Mouse (Mus musculus) neural tube, embryonic 15.5 days (tissue): ENCODE measurements around the gene Gm20388. TPM values are rescaled to one million over a fixed set of nuclear protein-coding genes. Genes with fewer than 3 reads are reported as not detected.

Experiments used
- ATAC-seq: fragments of 200-750 bp; cut with Nextera tagmentation; 2 replicates; pipeline ENCODE4 v1.8.0; 2017; ENCODE audit warnings: mild to moderate bottlenecking, moderate TSS enrichment, moderate library complexity; ENCODE audit not compliant: low FRiP score
- H3K27ac ChIP-seq: fragments of 300-500 bp; sonication (generic); replicated peaks from 2 replicates; pipeline ENCODE4 v1.5.1; 2015; ENCODE audit warnings: mild to moderate bottlenecking, inconsistent platforms
- H3K27me3 ChIP-seq: fragments of 300-500 bp; sonication (generic); replicated peaks from 2 replicates; pipeline ENCODE4 v1.6.1; 2015; ENCODE audit warnings: inconsistent platforms
- H3K36me3 ChIP-seq: fragments of 300-500 bp; sonication (generic); 2 replicates; pipeline ENCODE4 v1.6.1; 2015; ENCODE audit warnings: inconsistent platforms
- H3K4me1 ChIP-seq: fragments of 300-500 bp; sonication (generic); 2 replicates; pipeline ENCODE4 v1.6.1; 2015; ENCODE audit warnings: inconsistent platforms
- H3K4me2 ChIP-seq: fragments of 300-500 bp; sonication (generic); 2 replicates; pipeline ENCODE4 v1.6.1; 2015; ENCODE audit warnings: inconsistent platforms, mild to moderate bottlenecking, moderate library complexity
- H3K4me3 ChIP-seq: fragments of 300-500 bp; sonication (generic); replicated peaks from 2 replicates; pipeline ENCODE4 v1.5.1; 2015; ENCODE audit warnings: mild to moderate bottlenecking, inconsistent platforms
- H3K9ac ChIP-seq: fragments of 300-500 bp; sonication (generic); replicated peaks from 2 replicates; pipeline ENCODE4 v1.6.1; 2015; ENCODE audit warnings: mild to moderate bottlenecking, inconsistent platforms
- H3K9me3 ChIP-seq: fragments of 300-500 bp; sonication (generic); replicated peaks from 2 replicates; pipeline ENCODE4 v1.6.1; 2016; ENCODE audit warnings: inconsistent platforms
- WGBS: fragments of 180-500 bp; shearing (Covaris S2); methylation state at CpG from one replicate; pipeline ENCODE4 v1.1.7; 2015; ENCODE audit warnings: mixed read lengths; 5-methylcytosine and 5-hydroxymethylcytosine counted together
- polyA plus RNA-seq: library from polyadenylated mRNA; unstranded; fragments of >200 nt; fragmentation: Nextera tagmentation; extraction: Ambion mirVana; gene quantifications from 2 replicates; pipeline ENCODE4 v1.2.1, GENCODE M21; 2015

Gm20388 gene
- polyA plus RNA-seq, 1 experiment from 2014 or later: not detected

GRCm38 (mm10) chr8:119897069-119897468 is 13.6 kb upstream of the Gm20388 start:
- no peaks in the 10 kb centered on the region for H3K36me3 ChIP-seq
- H3K4me3 ChIP-seq: no peak overlapping the region
- no peaks in the 10 kb centered on the region for H3K4me1 ChIP-seq
- H3K9me3 ChIP-seq: no peaks in the 10 kb centered on the region
- H3K9ac ChIP-seq: no peak overlapping the region
- 82% methylated on average over 4 of the region's 4 CpGs for WGBS
- no peak overlapping the region for H3K27ac ChIP-seq
- no peak overlapping the region for H3K4me2 ChIP-seq
- ATAC-seq: no peak
- H3K27me3 ChIP-seq: peaks cover 20% of the 10 kb centered on the region

- Histone ChIP-seq H3K9ac (no peak overlapping the region), H3K36me3 (no peaks in the 10 kb centered on the region), H3K9me3 (no peaks in the 10 kb centered on the region), H3K27me3 (peaks cover 20% of the 10 kb centered on the region), H3K27ac (no peak overlapping the region), H3K4me1 (no peaks in the 10 kb centered on the region), H3K4me2 (no peak overlapping the region), H3K4me3 (no peak overlapping the region)
- no peak for ATAC-seq
- WGBS: 27% methylated on average over 13 of the region's 13 CpGs
These were observed 12.7 kb upstream of the Gm20388 start for GRCm38 (mm10) chr8:119897933-119898332.

GRCm38 (mm10) chr8:119901349-119901748 is 9.3 kb upstream of the Gm20388 start:
- Histone ChIP-seq H3K27me3 (peaks cover 20% of the 10 kb centered on the region), H3K36me3 (no peaks in the 10 kb centered on the region), H3K9ac (no peak overlapping the region), H3K27ac (no peak overlapping the region), H3K9me3 (no peaks in the 10 kb centered on the region), H3K4me2 (no peak overlapping the region), H3K4me1 (no peaks in the 10 kb centered on the region), H3K4me3 (no peak overlapping the region)
- WGBS: 85% methylated on average over 3 of the region's 3 CpGs
- no peak for ATAC-seq

GRCm38 (mm10) chr8:119901952-119902351 is 8.7 kb upstream of the Gm20388 start:
- 74% methylated on average over 8 of the region's 8 CpGs for WGBS

DNA sequence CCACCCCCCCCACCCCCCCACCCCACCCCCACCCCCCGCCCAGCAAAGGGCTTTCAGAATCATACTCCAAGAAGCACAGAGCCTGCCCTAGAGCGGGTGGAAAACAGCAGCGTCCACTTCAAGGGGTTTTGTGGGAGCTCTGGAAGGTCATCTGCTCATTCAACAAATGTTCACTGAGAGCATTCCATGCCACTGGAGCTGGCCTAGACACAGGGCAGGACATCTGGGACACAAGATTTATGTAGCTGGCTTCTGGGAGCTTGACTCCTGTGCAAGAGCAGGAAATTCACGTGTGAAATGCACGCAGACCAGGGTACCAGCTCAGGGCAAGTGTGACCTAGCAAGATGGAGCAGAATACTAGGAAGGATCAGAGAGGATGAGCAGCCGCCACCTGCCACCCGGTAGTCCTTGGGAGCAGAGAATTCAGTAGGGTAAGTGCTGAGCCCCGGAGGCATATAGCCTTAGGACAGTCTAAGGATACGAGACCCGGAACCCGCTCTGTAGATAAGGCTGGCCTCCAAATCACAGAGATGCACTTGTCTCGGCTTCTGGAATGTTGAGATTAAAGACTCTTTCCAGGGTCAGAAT is 6.2 kb upstream of the Gm20388 start:
- Histone ChIP-seq H3K9me3 (no peaks in the 10 kb centered on the region), H3K4me1 (no peaks in the 10 kb centered on the region), H3K27ac (no peak overlapping the region), H3K36me3 (no peaks in the 10 kb centered on the region), H3K9ac (no peak overlapping the region), H3K4me3 (no peak overlapping the region), H3K4me2 (no peak overlapping the region), H3K27me3 (peaks cover 3% of the 10 kb centered on the region; the same call in 1 of the 2 replicates)
- ATAC-seq: no peak
- 60% methylated on average over 12 of the region's 12 CpGs for WGBS

More at GRCm38 (mm10) chr8:119901952-119902351, 8.7 kb upstream of the Gm20388 start:
- H3K27me3 ChIP-seq: peaks cover 18% of the 10 kb centered on the region
- no peaks in the 10 kb centered on the region for H3K4me1 ChIP-seq
- no peak overlapping the region for H3K4me2 ChIP-seq
- no peak overlapping the region for H3K27ac ChIP-seq
- no peaks in the 10 kb centered on the region for H3K36me3 ChIP-seq
- no peak overlapping the region for H3K9ac ChIP-seq
- no peak for ATAC-seq
- no peaks in the 10 kb centered on the region for H3K9me3 ChIP-seq
- H3K4me3 ChIP-seq: no peak overlapping the region

GRCm38 (mm10) chr8:119909944-119910546 is 596 bp upstream of the Gm20388 start, which contains the start of gene Usp10:
TSS of gene Usp10 (plus strand) at chr8:119910360.
- H3K4me2 ChIP-seq: peak within 1 kb of the TSS; percentile 67
- no peaks in the 10 kb centered on the region for H3K36me3 ChIP-seq
- H3K27ac ChIP-seq: peak within 1 kb of the TSS; percentile 97
- no peaks in the 10 kb centered on the region for H3K27me3 ChIP-seq
- peak; percentile 26; the same call in 1 of the 2 replicates for ATAC-seq
- H3K9me3 ChIP-seq: no peaks in the 10 kb centered on the region
- peak within 1 kb of the TSS; percentile 88 for H3K9ac ChIP-seq
- H3K4me3 ChIP-seq: peak within 1 kb of the TSS; percentile 81
- WGBS: 21% methylated on average over 13 of the region's 13 CpGs
- peaks cover 43% of the 10 kb centered on the region for H3K4me1 ChIP-seq

DNA sequence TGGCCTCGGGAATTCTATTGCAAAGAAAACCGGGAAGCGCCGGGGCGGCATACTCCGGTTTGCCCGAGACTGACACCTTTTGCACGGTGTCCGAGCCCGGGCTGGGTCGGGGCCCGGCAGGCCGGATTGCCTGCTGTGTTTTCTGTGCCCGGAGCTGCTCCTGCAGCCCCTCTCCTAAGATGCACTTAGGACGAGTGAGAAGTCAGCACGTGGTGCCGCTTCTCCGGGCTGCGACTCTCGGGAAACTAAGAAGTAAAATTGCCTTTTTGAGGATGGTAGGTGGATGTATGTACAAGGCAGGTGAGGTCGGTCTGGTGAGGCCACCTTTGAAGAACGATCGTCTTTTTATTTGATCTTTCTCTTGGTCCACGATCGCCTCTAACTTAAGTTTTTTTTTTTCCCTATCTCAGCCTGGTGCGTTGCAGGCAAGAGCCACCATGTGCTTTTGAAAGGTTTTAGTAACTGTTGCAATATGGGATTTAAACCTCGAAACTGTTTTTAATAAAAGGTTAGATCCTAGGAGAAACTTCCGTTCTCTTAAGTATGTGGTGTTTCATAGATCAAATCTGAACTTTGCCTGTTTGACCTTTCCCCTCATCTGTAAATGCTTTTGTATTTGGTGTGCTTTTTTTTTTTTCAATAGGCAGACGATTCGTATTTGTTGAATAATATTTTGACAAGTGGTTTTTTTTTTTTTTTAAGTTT is 769 bp downstream of the Gm20388 start:
- Histone ChIP-seq H3K27ac (peak overlapping the region; percentile 97), H3K4me2 (peak overlapping the region; percentile 67), H3K4me1 (peaks cover 52% of the 10 kb centered on the region), H3K36me3 (no peaks in the 10 kb centered on the region), H3K9ac (peak overlapping the region; percentile 88), H3K4me3 (peak overlapping the region; percentile 81), H3K9me3 (no peaks in the 10 kb centered on the region), H3K27me3 (no peaks in the 10 kb centered on the region)
- WGBS: under 1% methylated on average over 30 of the region's 30 CpGs
- peak; percentile 39; the same call in 1 of the 2 replicates for ATAC-seq

DNA sequence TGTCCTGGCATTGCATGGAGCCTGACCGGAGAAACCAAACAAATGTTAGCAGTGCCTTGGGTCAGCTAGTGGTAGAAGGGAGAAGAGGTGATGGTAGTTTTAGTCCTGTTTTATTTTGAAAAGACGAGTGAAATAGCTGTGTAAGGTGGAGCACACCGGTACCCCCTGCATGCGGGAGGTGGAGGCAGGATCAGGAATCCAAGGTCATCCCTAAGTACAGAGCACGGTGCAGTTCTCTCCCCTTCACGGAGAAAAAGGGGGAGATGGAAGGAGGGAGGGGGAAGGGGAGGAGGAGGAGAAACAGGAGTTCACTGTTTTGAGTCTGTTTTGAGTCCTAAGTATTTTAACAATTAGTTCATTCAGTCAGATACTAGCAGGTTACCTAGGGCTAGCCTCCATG is 2.0 kb downstream of the Gm20388 start:
- Histone ChIP-seq H3K4me3 (peak overlapping the region; percentile 81), H3K9me3 (no peaks in the 10 kb centered on the region), H3K27ac (no peak overlapping the region), H3K36me3 (no peaks in the 10 kb centered on the region), H3K4me1 (peaks cover 57% of the 10 kb centered on the region), H3K27me3 (no peaks in the 10 kb centered on the region), H3K4me2 (peak overlapping the region; percentile 67), H3K9ac (0 out of 2 replicates have a peak overlapping the region, but pooled peaks have one; percentile 88)
- no peak for ATAC-seq
- WGBS: 45% methylated on average over 6 of the region's 6 CpGs

GRCm38 (mm10) chr8:119913181-119913580 is 2.5 kb downstream of the Gm20388 start:
- Histone ChIP-seq H3K36me3 (no peaks in the 10 kb centered on the region), H3K27me3 (no peaks in the 10 kb centered on the region), H3K9me3 (no peaks in the 10 kb centered on the region), H3K4me3 (no peak overlapping the region), H3K4me1 (peaks cover 57% of the 10 kb centered on the region), H3K4me2 (peak overlapping the region; percentile 67), H3K9ac (peak overlapping the region; percentile 41; the same call in 1 of the 2 replicates), H3K27ac (no peak overlapping the region)
- 78% methylated on average over 3 of the region's 3 CpGs for WGBS
- ATAC-seq: no peak

DNA sequence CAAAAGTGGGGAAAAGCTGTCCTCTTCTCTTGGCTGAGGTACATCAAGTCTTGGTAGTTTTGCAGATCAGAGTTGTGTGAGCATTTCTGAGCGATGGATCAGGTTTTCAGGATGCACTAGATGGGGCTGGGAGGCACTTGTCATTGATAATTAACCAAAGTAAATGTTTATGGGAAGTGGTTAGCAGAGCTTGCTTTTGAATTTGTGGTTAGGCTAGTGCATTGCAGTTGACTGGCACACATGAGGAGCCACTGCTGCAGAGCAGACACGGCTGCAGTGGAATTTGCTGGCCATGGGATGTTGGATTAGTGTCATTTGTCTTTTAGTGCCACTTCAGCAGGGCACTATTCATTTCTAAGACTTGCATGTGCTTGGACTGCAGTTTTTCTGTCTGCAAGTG is 3.5 kb downstream of the Gm20388 start:
- H3K27ac ChIP-seq: no peak overlapping the region
- no peaks in the 10 kb centered on the region for H3K9me3 ChIP-seq
- no peaks in the 10 kb centered on the region for H3K27me3 ChIP-seq
- 40% methylated on average over 2 of the region's 2 CpGs for WGBS
- no peak overlapping the region for H3K9ac ChIP-seq
- H3K36me3 ChIP-seq: no peaks in the 10 kb centered on the region
- H3K4me3 ChIP-seq: no peak overlapping the region
- no peak for ATAC-seq
- H3K4me1 ChIP-seq: peaks cover 57% of the 10 kb centered on the region
- peak overlapping the region; percentile 67; the same call in 1 of the 2 replicates for H3K4me2 ChIP-seq

DNA sequence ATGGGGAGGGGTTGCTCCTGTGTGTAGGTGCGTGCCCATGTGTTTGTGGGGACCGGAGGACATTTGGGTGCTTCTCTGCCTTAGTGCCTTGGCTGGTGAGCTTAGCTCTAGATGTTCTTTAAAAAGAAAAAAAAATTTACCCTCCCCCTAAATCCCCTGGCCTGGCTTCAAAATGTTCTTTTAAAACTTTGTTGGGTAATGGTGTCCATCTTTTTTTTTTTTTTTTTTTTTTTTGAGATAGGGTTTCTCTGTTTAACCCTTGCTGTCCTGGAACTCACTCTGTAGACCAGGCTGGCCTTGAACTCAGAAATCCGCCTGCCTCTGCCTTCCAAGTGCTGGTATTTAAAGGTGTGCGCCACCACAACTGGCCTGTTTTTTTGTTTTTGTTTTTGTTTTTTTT is 4.7 kb downstream of the Gm20388 start:
- H3K4me1 ChIP-seq: peaks cover 50% of the 10 kb centered on the region
- no peaks in the 10 kb centered on the region for H3K36me3 ChIP-seq
- no peaks in the 10 kb centered on the region for H3K27me3 ChIP-seq
- H3K4me3 ChIP-seq: no peak overlapping the region
- H3K4me2 ChIP-seq: no peak overlapping the region
- 95% methylated on average over 4 of the region's 4 CpGs for WGBS
- H3K27ac ChIP-seq: no peak overlapping the region
- no peaks in the 10 kb centered on the region for H3K9me3 ChIP-seq
- no peak overlapping the region for H3K9ac ChIP-seq
- ATAC-seq: no peak
